Mouse (Mus musculus) cerebellum, adult 11-12 months (tissue): ENCODE measurements at regions not wholly inside any gene's neighbourhood (a gene's known extent, or its start where the extent isn't known, plus 50 kb on each side); places are given as distances from the start of the nearest gene placed in this dataset.

Experiments
- DNase-seq: peaks from one replicate; pipeline ENCODE4 v3.0.0; 2022

DNA sequence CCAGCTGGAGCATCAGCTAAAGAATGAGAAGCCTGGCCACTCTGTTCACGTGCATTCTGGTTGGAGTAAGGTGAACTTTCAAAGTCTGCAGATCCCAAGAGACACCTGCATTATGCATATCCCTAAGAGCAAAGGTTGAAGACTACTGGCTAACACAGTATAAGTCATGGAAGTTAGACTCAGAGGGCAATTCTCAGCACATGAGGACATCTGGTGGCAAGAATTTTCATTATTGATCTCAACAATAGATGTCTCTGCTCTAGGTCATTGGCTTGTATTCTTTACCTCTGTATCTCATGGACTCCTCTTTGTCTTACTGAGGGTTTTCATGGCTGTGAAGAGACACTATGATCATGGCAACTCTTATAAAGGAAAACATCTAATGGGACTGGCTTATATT lies 151.9 kb upstream of the Adamts16 start:
- DNase-seq, result no peak

DNA sequence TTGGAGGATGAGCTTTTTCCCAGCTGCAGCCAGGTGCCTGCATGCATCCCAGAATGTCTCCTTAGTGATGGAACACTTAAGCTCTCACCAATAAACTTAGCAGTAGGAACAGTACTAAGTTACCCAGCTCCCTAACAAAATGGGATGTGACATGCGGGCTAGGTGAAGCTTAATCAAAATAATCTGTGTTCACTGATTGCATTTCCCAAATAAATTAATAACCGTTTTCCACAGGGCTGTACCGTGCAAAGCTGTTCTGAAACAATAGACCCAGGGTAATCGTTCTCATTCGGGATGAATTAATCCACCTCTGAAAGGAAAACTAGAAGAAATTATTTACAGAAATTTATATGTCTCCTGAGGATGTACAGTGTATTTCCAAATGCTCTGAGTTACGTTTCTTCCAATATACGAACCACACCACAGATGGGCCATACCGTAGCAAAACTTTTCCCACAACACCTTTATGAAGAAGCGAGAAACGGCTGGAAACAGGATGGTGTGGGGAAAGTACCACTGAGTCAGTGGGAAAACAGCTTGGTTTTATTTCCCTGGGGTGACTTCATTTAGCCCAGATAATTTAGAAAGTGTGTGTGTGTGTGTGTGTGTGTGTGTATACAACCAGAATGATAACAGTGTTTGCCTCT lies 148.5 kb upstream of the Adamts16 start:
- DNase-seq, result no peak

DNA sequence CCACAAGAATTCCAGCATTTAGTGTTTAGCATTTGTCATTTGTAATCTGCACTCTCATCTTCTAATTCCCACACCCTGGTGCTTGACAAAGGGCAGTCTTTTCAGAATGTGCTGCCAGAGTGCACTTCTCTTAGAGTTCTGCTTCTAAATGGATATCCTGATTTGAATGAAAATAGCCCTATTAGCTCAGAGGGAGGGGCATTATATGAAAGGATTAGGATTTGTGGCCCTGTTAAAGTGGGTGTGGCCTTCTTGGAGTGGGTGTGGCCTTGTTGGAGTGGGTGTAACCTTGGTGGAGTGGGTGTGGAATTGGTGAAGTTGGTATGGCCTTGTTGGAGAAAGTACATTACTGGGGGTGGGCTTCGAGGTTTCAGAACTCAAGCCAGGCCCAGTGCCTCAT lies 137.7 kb upstream of the Adamts16 start:
- DNase-seq, result no peak

DNA sequence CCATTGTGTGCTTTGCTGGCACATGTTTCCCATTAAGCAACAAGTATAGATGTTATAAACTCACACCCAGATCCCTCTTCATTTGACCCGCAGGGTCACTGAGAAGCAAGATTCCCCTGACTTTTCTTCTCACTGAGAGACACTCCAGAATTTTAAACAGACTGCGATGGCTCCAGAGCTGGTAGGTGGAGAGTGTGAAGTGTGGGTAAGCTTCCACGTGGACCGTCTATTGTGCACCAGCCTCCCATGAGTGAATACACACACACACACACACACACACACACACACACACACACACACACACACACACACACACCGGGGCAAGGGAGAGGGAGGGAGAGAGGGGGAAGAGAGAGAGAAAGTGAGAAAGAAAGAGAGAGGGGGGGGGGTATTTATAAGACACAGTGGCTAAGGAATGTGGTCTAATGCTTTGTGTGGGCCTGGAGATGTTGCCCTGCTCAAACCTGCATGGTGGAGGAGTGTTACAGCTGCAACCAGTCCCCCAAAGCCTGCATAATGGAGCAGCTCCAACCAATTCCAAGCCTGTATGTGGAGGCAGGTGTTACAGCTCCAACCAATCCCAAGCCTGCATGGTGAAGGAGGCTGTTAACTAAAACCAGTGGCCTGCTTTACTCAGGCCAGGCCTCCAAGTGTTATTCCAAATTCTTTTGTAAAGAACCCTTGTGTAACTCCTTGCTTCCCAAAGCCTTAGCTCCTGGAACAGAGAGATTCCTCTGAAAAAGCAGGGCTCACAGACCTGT lies 137.1 kb upstream of the Adamts16 start:
- DNase-seq, result no peak

DNA sequence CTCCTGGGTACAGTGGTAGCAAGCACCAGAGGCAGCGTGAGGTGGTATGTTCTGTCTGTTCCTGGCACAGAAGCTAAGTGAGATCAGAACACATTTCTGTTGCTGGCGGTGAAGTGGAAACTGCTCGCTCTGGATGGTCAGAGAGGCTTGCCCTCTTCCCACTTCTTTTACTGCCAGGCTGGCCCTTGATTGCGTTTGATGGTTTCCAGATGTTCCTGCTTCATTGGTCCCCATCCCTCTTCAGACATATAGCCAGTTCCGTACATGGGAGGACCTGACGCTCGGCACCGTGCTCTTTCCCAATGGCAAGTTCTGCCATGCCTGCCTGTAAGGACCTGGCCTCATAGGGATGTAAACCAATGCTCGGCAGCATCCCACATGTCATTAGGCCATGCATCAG lies 128.0 kb upstream of the Adamts16 start:
- DNase-seq, result no peak

DNA sequence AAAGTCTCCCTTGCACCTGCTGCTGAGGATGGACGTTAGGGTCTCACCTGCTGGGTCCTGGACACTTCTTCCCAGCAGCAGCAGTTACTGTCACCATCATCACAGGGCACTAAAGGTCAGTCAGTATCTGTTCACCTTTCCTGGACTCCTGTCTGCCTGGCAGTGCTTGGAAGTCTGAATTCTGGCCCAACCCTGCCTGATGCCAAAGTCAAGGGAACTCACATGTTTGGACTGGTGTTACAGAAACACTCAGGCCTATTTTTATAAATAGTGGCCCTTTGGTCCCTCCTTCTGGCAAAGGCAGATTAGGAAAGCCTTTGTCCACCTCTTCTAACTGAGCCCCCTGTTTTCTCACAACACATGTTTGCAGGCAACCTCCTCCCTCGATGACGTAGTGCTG lies 126.2 kb upstream of the Adamts16 start:
- no peak for DNase-seq

DNA sequence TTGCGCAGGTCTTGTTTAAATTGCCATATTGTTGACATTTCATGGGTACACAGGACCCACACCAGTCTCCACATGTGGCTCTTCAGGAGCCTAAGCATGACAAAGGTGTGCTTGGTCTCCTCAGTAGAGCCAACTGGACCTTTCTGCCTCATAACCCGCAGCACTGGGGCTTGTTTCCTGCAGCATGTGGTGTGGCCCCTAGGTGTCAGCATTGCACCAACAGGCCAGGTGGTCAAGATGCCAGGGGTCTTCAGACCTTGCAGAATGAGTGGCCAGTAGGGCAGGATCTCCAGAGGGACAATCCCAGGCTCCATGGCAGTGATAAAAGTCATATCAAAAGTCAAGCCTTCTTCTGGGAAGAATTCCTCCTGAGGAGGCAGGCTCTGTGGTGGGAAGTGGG lies 121.8 kb upstream of the Adamts16 start:
- DNase-seq, result no peak

DNA sequence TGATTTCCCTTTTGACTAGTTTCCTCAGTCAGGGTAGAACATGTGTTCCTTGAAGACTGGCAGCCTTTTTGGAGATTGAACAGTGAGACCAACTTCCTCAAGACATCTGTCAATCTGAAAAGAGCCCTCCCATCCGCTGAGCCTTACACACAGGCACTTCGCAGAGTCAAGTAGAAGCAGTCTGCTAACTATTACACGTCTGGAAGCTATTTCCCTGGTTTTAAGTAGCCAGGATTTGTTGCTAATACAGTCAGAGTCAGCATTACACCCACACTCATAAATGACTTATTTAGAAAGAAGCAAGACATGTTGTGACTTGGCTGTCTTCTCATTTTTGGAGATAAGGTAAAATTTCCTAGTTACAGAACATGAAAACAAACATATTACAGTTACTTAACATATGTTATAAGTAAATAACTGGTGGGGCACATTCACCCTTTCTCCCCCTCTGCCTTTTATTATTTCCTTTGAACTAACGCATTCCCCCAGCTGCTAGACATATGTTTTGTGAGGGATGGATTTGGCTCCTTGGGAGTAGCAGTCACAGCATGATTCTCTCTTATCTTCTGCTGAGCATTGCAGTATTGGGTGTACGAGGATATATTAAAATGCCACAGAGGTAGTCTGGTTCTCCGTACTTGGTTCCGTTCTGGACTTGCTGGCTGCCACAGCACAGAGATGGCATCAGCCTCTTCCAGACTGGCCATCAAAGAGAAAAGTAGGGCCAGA lies 92.9 kb upstream of the Adamts16 start:
- DNase-seq, result no peak

DNA sequence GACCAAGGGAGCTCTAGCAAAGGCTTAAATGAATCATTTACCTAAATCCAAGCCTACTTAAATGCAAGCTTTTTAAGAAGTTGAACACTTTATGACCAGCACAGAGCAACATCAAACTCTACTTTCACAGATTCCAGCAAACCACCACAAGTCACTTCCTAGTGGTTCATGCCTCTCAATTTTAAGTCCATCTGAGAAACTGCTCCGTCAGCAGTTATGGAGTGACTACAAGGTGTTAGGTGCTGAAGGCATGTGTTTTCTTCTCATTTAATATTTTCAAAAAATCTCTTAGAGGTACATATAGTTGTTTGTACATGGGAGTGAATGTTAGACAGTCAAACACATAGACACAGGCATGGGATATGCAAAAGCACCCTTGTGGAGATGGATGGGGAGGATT lies 72.2 kb upstream of the Adamts16 start:
- DNase-seq, result no peak

DNA sequence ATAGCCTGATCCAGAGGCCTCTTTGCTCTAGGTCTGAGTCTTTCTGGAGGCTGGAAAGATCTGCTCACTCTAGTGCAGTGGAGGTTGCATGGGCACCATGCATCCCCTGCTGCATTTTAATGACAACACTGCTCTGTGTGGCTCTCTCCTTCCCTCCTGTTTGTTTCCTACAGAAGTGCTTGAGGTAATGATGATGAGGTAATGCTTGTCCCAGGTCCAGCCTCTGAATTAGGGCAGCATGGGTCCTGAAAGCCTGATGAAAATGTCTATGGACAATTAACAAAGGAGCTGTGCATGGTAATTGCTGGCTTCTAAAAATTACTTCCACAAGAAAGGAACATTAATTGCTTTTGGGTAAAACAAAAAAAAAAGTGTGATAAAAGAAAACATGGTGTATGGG lies 69.3 kb upstream of the Adamts16 start:
- DNase-seq, result peak; percentile 5

DNA sequence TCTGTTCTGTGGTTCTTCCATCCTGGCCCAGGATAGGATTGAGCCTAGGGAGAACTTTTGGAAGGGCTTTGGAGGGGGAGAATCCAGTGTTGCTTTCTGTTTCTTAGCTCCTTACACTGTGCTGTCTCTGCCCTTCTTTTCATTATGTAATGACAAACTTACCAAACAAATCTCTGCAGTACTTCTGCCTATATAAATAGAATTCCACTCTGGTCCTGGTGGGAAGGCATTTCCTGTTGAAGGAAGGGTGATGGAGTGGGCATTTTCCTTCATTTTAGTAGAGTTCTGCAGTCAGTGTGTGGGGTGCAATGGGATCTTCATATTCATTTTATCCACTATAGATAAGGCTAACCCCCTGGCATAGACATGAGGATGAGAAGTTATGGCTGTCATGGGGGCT lies 63.2 kb upstream of the Adamts16 start:
- DNase-seq, result no peak

DNA sequence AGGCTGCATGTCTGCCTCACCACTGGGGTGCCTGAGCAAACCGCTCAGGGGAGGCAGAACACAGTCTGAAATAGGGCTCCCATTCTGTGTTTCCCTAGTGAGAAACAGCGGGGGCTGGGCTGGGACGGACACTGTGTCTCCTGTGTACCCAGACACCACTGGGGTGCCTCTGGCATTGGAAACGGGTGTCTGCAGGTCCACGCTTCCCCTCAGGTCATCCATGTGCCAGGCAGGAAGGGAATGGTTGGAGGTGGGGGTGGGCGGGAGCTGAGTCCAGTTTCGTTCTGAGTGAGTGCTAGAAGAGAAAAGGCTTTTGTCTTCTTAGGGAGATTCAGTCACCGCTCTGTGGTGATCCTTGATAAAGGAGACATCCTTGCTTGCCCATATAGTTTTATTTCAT lies 62.2 kb upstream of the Adamts16 start:
- DNase-seq, result no peak

DNA sequence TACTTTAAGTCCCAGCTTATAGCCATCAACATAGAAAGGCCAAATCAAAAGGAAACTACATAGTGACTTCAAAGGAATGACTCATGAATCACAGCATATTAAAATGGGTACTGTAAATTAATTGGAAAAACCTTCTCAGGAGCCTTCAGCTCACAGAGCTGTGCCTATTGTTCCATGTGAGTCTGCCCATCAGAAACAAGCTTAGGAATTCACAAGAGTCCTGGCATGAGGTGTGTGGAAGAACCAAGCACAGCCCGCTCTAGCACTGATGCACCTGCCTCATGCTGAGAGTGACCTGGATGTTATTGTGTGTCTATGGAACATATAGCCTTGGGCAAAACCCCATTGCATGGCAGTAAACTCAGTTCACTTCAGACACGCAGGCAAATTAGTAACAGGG lies 61.5 kb upstream of the Adamts16 start:
- no peak for DNase-seq

DNA sequence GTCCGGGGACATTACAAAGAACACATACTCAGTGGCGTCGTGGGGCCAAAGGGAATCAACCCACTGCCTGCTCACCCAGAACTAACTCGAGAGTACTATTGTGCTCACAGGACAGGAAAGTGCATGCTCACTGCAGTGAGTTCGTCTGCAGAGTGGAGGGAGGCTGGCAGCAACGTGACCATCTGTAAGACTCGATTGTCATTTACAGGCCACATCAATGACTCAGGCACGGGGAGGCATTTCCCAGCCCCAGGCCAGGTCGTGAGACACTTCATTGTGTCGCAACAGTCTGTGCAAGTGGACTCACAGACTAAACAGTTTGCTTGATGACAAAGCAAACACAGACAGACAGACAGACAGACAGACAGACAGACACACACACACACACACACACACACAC lies 61.1 kb upstream of the Adamts16 start:
- DNase-seq, result no peak

DNA sequence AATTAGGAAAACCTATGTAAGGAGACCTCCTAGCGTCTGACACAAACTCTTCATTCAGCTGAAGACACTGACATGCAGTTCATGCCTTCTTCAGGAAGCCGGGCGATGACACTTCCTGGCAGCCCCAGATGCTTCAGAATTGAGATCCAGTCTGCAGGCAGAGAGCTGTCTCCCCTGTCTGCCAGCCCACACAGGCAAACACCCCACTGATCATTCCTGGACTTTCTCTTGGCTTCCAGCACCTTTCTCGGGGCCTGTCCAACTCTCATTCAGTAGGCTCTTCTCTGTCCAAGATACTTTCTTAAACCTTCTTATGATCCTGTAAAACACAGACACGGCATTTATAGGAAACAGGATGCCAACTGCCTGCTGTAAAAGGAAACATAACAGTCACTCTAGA lies 50.0 kb upstream of the Adamts16 start:
- DNase-seq, result no peak
